Mouse (Mus musculus) lung, embryonic 15.5 days (tissue): ENCODE measurements around the gene Psme2b. TPM values are rescaled to one million over a fixed set of nuclear protein-coding genes. Genes with fewer than 3 reads are reported as not detected.
"Not testable (repeated sequence)": the region's sequence is repeated elsewhere in the genome, so short reads cannot be mapped to it uniquely, and the experiment has no call there.

Experiments used
- ATAC-seq: fragments of 200-750 bp; cut with Nextera tagmentation; 2 replicates; pipeline ENCODE4 v1.8.0; 2017; ENCODE audit warnings: moderate number of reproducible peaks, borderline replicate concordance; ENCODE audit not compliant: low FRiP score, low TSS enrichment; ENCODE audit errors: extremely low read depth
- H3K27ac ChIP-seq: fragments of 300-500 bp; sonication (generic); 2 replicates; pipeline ENCODE4 v1.5.1; 2015; ENCODE audit warnings: moderate library complexity, mild to moderate bottlenecking, inconsistent platforms
- H3K27me3 ChIP-seq: fragments of 300-500 bp; sonication (generic); 2 replicates; pipeline ENCODE4 v1.6.1; 2015; ENCODE audit warnings: inconsistent platforms
- H3K36me3 ChIP-seq: fragments of 300-500 bp; sonication (generic); 2 replicates; pipeline ENCODE4 v1.6.1; 2015; ENCODE audit warnings: inconsistent platforms
- H3K4me1 ChIP-seq: fragments of 300-500 bp; sonication (generic); 2 replicates; pipeline ENCODE4 v1.6.1; 2015; ENCODE audit warnings: inconsistent platforms
- H3K4me2 ChIP-seq: fragments of 300-500 bp; sonication (generic); 2 replicates; pipeline ENCODE4 v1.6.1; 2015; ENCODE audit warnings: inconsistent platforms, mild to moderate bottlenecking, moderate library complexity
- H3K4me3 ChIP-seq: fragments of 300-500 bp; sonication (generic); 2 replicates; pipeline ENCODE4 v1.5.1; 2015; ENCODE audit warnings: mild to moderate bottlenecking, inconsistent platforms
- H3K9ac ChIP-seq: fragments of 300-500 bp; sonication (generic); 2 replicates; pipeline ENCODE4 v1.6.1; 2015; ENCODE audit warnings: inconsistent platforms
- H3K9me3 ChIP-seq: fragments of 300-500 bp; sonication (generic); 2 replicates; pipeline ENCODE4 v1.6.1; 2016; ENCODE audit warnings: inconsistent platforms
- WGBS: fragments of 180-500 bp; shearing (Covaris S2); methylation state at CpG from one replicate; pipeline ENCODE4 v1.1.7; 2015; 5-methylcytosine and 5-hydroxymethylcytosine counted together
- polyA plus RNA-seq: library from polyadenylated mRNA; unstranded; fragments of >200 nt; fragmentation: Nextera tagmentation; extraction: Ambion mirVana; gene quantifications from 2 replicates; pipeline ENCODE4 v1.2.1, GENCODE M21; 2015

Gene Psme2b
- polyA plus RNA-seq, 1 experiment from 2014 or later, result 2.8 TPM

DNA sequence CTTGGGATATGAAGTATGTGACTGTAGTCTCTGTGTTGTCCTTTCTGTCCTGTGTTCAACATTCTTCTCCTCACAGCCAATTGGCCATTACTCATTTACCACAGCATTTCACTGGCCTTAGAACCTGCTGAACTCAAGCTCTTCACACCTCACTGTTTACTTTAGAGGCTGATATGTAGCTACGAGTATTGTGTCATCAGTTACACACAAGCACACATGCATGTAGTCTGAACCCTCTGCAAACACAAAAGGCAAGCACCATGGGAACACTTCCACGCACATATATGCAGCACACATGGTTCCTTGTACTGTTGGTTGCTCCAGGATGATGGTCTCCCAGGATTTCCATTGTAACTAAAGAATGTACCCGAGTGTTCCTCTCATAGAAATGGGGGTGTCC, 10.7 kb downstream of the Psme2b start:
- not testable (repeated sequence) for H3K27ac ChIP-seq, H3K4me1 ChIP-seq, H3K4me3 ChIP-seq, H3K27me3 ChIP-seq, ATAC-seq, H3K9me3 ChIP-seq, H3K4me2 ChIP-seq, H3K9ac ChIP-seq, H3K36me3 ChIP-seq
- 20% methylated on average over 1 of the region's 3 CpGs for WGBS

DNA sequence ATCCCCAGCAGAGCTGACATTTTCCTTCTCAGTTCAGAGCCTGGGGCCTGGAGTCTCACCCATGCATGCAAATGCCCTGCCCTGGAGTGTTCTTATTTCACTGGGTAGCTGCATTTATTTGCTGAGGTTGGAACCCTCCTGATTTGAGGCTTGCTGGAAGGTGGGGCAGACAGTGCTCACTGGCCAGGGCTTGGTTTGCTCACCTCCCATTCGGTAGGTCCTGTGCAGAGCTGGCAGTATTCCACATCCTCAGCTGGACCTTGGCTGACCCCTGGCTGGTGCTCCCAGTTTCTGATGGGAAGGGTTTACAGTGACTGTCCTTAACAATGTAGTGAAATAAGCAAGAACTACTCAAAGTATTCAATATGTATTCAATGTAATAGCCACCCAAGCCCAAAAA, 12.1 kb downstream of the Psme2b start:
- not testable (repeated sequence) for H3K4me2 ChIP-seq, H3K9ac ChIP-seq, H3K4me1 ChIP-seq, H3K36me3 ChIP-seq, H3K27ac ChIP-seq, ATAC-seq, H3K27me3 ChIP-seq, H3K4me3 ChIP-seq, H3K9me3 ChIP-seq
- WGBS, result 0% methylated on average over 1 of the region's 1 CpGs

DNA sequence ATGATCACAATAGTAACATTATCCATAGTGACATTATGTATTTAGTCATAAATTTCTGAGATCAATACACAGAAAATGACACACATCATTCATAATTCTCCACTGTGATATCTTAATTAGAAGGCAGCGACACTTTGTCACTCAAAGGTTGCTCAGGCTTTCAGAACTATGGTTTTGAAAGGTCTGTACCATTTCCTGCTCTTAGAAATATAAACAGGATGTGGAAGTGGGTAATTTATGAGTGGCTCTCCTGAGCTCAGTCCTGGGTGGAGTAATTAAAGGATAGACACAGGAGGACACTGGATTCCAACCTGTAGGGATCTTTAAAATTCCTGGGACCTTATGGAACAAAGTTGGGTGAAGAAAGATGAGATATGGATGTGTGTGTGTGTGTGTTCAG, 12.6 kb downstream of the Psme2b start:
- not testable (repeated sequence) for H3K4me2 ChIP-seq, H3K4me3 ChIP-seq, H3K27me3 ChIP-seq, H3K9me3 ChIP-seq, H3K4me1 ChIP-seq, H3K36me3 ChIP-seq, ATAC-seq, H3K27ac ChIP-seq, H3K9ac ChIP-seq
- WGBS, result 63% methylated on average over 1 of the region's 1 CpGs

DNA sequence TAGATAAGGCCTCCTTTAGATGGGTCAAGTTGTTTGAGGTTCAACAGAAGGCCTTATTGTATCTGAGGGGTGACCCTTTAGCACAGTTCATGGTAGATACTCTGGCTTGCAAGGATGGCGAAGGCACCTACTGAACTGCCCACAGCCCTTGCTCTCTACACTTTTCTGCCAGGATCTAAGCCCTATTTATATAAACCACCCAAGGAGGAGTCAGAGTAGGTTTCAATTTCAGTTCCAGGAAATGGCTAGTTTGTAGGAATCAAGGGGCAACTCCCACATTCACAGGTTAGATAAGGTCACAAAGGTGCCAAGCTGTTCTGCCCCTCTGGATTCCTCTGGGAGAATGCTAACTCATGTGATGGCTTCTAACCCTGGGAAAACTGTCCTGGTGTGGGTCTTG, 17.9 kb downstream of the Psme2b start:
- not testable (repeated sequence) for H3K4me3 ChIP-seq, H3K36me3 ChIP-seq, H3K4me2 ChIP-seq, H3K9me3 ChIP-seq, H3K27me3 ChIP-seq, H3K4me1 ChIP-seq, ATAC-seq, H3K9ac ChIP-seq, H3K27ac ChIP-seq
- 65% methylated on average over 1 of the region's 1 CpGs for whole genome bisulfite sequencing

DNA sequence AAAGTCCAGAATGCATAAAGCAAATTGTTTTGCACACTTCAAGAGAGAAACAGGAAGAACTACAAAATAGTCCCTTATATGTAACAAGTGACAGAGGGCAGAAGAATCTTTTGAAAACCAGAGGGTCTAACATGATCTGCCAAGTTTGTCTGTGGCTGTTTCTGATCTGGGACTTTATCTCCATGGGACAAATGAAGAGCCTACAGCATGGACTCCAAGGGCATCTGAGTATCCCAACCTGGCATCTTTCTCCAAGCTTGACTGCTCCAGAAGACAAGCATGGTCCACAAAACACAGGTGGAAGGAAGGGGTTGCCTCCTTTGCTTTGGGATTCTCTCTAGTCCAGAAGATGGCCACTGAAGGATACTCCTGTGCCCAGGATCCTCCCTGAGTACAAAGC, 19.6 kb downstream of the Psme2b start:
- H3K4me3 ChIP-seq, H3K9me3 ChIP-seq, H3K4me1 ChIP-seq, H3K27me3 ChIP-seq, H3K9ac ChIP-seq, H3K4me2 ChIP-seq, ATAC-seq, H3K36me3 ChIP-seq, H3K27ac ChIP-seq: not testable (repeated sequence)

DNA sequence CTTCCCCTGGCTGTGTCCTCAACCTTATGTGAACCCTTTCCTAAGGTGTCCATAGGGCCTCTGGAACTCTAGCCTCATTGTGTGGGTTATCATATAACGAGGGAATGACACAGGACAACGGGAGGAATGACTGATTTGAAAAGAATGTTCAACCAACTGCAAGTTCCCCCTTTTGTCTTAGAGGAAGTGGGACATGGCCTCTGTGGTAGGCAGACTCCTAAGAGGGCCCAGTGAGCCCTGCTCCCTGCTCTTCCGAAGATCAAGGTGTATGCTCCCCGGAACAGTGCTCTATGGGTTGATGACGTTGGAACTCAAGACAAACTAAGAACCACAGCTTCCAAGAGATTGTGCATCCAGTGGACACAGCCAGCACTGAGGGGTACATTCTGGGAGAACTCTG, 22.2 kb downstream of the Psme2b start:
- H3K4me2 ChIP-seq, H3K27ac ChIP-seq, H3K4me1 ChIP-seq, H3K9ac ChIP-seq, H3K27me3 ChIP-seq, H3K4me3 ChIP-seq, ATAC-seq, H3K36me3 ChIP-seq, H3K9me3 ChIP-seq: not testable (repeated sequence)
- WGBS, result 86% methylated on average over 5 of the region's 5 CpGs

DNA sequence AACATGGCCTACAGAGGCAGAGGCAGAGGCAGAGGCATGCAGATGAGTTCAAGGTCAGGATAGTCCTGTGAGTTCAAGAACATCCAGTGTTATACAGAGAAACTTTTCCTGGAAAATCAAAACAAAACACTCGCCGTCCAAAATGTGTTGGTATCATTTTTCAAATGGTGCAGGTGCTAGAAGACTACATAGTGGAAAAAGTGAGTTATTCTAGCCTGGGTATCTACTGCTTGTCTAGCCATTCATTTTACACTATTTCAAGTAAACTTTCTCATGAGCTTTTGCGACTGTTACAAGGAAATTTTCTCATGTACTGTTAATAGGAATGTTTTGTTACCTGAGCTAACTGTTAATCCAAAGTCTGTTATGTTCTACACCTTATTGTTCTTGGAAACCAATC, 27.6 kb downstream of the Psme2b start:
- Histone ChIP-seq H3K4me1 (no peaks in the 10 kb centered on the region), H3K27me3 (no peaks in the 10 kb centered on the region), H3K9ac (no peak overlapping the region), H3K27ac (no peak overlapping the region), H3K4me2 (no peak overlapping the region), H3K4me3 (no peak overlapping the region), H3K36me3 (no peaks in the 10 kb centered on the region), H3K9me3 (no peaks in the 10 kb centered on the region)
- ATAC-seq, result no peak
- 52% methylated on average over 3 of the region's 3 CpGs for WGBS

DNA sequence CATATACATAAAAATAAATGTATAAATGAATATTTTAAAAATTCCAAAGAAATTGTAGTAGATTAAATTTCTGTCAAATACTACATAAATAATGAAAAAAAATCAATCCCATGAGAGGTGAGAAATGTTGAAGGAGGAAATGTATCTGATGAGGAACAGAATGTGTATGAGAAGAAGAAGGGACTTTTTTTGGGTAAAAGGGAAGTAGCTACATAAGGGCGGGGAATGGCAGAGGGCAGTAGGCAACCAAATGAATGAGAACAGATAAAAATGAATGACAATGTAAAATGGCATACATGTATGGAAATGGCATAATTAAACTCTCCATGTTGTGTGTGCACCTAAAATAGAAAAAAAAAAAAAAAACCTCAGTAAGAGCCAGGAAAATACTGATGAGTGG, 32.4 kb downstream of the Psme2b start:
- H3K9me3 ChIP-seq, result no peaks in the 10 kb centered on the region
- H3K4me1 ChIP-seq, result no peaks in the 10 kb centered on the region
- no peak overlapping the region for H3K4me3 ChIP-seq
- 97% methylated on average over 1 of the region's 1 CpGs for WGBS
- no peak overlapping the region for H3K27ac ChIP-seq
- ATAC-seq, result no peak
- no peak overlapping the region for H3K4me2 ChIP-seq
- no peaks in the 10 kb centered on the region for H3K36me3 ChIP-seq
- H3K27me3 ChIP-seq, result no peaks in the 10 kb centered on the region
- H3K9ac ChIP-seq, result no peak overlapping the region

DNA sequence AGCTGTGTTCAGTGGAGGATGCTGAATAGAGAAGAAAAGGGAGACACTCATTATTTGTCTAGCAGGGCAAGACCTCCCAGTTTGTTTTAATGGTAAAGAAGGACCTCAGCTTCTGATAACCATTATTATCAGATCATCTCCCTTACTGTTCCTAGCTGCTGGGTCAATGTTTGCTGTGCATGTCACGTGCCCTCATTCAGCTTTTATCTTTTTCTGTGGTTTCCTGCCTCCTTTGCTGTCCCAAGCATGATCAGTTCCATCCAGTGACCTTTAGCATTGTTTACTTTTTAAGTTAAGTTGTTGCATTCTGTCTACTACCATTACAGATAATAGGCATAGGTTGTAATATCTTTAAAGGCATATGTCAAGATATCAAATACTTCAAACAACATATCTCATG, 37.5 kb downstream of the Psme2b start:
- Histone ChIP-seq H3K4me2 (no peak overlapping the region), H3K4me3 (no peak overlapping the region), H3K9ac (no peak overlapping the region), H3K27ac (no peak overlapping the region), H3K36me3 (no peaks in the 10 kb centered on the region), H3K27me3 (no peaks in the 10 kb centered on the region), H3K4me1 (no peaks in the 10 kb centered on the region), H3K9me3 (no peaks in the 10 kb centered on the region)
- ATAC-seq, result no peak
- 27% methylated on average over 1 of the region's 1 CpGs for WGBS

DNA sequence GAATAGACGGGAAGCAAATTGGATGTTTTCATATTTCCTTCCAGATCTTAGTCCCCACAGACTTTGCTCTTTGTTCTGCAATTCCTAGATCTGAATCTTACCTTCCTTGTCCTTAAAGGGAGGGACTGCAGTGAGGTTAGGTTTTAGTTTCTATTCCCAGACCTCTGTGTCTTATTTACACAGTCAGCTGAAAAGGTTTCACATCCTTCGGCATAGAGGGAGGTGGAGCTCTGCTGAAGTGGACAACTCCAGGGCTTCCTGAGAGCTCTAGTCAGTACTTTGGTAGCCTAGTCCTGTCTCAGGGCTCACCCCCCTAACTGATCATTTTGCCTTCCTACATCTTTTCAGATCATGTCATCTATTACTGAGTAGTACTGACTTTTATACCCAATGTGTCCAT, 44.0 kb downstream of the Psme2b start, which contains the start of gene Gm5431:
Gene Gm5431 (minus strand): TSS at position 194 of the 400 bp plus-strand sequence.
- no peak within 1 kb of the TSS for H3K9ac ChIP-seq
- no peaks in the 10 kb centered on the region for H3K27me3 ChIP-seq
- 42% methylated on average over 2 of the region's 2 CpGs for WGBS
- no peak within 1 kb of the TSS for H3K4me2 ChIP-seq
- H3K36me3 ChIP-seq, result no peaks in the 10 kb centered on the region
- no peak within 1 kb of the TSS for H3K4me3 ChIP-seq
- ATAC-seq, result no peak
- H3K27ac ChIP-seq, result no peak within 1 kb of the TSS
- no peaks in the 10 kb centered on the region for H3K9me3 ChIP-seq
- H3K4me1 ChIP-seq, result no peaks in the 10 kb centered on the region

DNA sequence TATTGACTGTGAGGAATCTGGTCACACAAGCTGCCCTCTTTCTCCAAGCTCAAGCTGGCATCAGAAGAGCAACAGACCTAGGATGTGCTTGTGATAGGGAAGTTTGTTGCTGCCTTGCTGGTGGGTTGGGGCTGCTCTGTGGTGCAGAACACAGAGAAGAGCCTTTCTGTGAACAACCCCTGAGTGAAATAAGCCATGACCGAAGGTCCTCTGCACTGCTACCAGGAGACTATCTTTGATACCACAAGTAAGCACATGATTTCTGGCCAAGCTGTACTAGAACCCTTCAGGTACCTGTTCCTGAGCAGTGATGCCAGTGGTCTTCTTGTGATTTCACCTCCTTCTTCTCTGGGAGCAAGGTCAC, 44.4 kb downstream of the Psme2b start:
- not testable (repeated sequence) for H3K27ac ChIP-seq, H3K9ac ChIP-seq, H3K36me3 ChIP-seq, H3K4me2 ChIP-seq, H3K4me1 ChIP-seq, H3K27me3 ChIP-seq, H3K9me3 ChIP-seq, H3K4me3 ChIP-seq, ATAC-seq
- WGBS, result 88% methylated on average over 1 of the region's 1 CpGs

DNA sequence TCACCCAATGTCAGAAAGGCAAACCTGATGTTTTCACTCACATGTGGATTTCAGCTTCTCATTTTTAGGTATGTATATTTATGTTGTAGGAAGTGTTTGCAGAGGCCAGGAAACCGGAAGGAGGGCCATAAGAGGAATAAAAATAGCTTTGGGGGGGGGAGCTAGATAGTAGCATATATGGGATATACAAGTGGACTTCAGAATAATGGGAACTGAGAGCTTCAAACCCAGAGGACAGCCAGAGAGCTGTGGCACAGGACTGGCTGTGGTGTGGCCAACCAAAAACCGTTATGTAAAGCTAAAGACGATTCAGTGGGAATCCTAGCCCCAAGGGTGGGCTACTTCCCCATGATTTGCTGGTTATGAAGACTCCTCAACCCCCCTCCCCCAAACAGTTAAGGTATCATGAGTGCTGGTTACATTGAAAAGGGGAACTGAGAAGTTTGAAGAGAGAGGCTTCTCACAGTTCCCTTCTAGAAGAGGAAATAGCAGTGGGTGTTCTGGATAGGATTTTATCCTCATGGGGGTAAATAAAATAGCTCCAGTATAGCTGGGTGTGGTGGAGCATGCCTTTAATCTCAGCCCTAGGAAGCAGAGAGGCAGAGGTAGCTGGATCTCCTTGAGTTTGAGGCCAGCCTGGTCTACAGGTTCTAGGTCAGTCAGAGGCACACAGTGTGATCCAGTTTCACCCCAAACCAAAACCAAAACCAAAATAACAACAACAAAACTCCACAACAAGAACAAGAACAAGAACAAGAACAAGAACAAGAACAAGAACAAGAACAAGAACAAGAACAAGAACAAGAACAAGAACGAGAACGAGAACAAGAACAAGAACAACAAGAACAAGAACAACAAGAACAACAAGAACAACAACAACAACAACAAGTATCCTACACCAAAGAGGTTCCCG, 45.1 kb downstream of the Psme2b start:
- ATAC-seq, H3K9ac ChIP-seq, H3K27ac ChIP-seq, H3K9me3 ChIP-seq, H3K36me3 ChIP-seq, H3K4me3 ChIP-seq, H3K4me1 ChIP-seq, H3K4me2 ChIP-seq, H3K27me3 ChIP-seq: not testable (repeated sequence)
- WGBS, result 58% methylated on average over 6 of the region's 6 CpGs
